Mouse (Mus musculus) spleen, postnatal 10 days (tissue): ENCODE measurements around the gene 4933414I15Rik.

Source experiments
- DNase-seq, 2 experiments: peaks; one replicate each; pipeline ENCODE4 v3.0.0; 2021 to 2022; ENCODE audit warnings: low spot score in 2 of 2

The 4933414I15Rik gene

GRCm38 (mm10) chr11:50943506-50943905, at the start of gene 4933414I15Rik:
TSS of gene 4933414I15Rik (minus strand) at chr11:50943765.
- no peak for DNase-seq

GRCm38 (mm10) chr11:50981667-50982066, 38.1 kb upstream of the 4933414I15Rik start, which contains the start of gene Olfr1377:
TSS of gene Olfr1377 (plus strand) at chr11:50981967.
- DNase-seq = no peak

GRCm38 (mm10) chr11:50977216-50977615, 33.7 kb upstream of the 4933414I15Rik start:
- DNase-seq = no peak

DNA sequence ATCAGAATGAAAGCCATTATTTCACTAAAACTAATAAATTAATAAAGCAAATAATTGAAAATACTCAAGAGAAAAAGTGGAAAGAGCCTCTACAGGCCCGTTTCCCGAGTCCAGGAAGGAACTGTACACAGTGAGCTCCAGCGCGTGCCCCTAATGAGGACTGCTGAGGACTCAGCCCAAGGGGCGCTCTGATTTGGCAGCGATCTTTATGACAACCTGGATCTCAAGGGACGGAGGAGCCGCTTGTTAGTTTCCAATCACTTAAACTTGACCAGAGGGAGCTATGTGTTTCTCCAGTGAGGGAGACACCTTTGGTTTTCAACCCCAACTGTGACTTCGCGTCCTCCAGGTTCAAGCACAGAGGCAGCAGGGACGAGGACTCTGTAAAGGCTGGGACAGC, 22.7 kb upstream of the 4933414I15Rik start, which contains the start of gene Olfr1378:
Gene Olfr1378 (plus strand): TSS at position 301 of the 400 bp plus-strand sequence.
- no peak for DNase-seq

DNA sequence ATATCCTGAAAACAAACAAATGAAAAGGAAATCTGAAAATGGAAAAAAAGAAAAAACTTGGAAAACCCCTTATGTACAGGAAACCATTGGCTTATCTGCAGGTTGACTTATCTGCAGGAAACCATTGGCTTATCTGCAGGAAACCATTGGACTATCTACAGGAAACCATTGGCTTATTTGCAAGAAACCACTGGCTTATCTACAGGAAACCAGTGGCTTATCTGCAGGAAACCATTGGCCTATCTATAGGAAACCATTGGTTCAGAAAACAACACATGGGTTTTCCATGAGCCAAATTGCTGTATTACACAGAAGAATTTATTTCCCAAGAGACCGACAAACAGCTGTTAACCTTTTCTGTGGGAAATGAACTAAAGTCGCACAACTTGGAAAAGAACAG, 21.3 kb upstream of the 4933414I15Rik start:
- no peak for DNase-seq

DNA sequence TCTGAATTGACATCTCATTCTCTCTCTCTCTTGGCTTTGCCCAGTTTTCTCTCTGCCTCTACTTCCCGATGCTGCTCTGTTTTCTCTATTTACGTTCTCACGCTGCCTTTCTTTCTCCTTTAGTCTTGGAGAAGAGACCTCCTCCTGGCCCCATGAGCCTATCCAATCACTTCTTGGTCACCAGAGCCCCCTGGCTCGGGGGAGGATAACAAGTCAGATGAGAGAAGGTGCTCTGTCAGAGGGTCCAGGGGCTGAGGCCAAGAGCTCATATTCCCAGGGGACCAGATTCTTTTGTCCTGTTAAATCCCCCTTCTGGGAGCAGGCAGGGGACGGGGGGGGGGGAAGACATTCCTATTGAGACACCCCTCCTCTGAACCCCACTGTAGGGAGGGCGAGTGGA, 10.1 kb upstream of the 4933414I15Rik start, which contains the start of gene Prop1:
Gene Prop1 (minus strand): TSS at position 101 of the 400 bp plus-strand sequence.
- no peak for DNase-seq

DNA sequence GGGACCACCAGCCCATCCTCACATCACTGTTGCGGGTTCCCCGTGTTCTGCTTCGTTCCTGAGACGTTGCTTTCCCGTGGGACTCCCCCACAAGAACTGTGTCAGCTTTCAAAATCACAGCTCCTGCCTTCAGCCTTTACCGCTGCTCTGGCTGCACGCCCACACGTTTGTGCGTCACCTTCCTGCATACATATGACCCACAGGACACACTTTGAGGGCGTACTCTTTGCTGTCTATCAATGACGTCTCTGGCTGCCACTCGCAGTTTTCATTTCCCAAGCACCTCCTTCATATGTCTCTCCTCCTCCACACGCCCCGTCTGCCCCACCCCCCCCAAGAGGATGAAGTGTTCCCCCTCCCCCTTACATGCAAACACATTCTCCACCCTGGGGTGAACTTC, 8.7 kb upstream of the 4933414I15Rik start:
- DNase-seq = no peak

DNA sequence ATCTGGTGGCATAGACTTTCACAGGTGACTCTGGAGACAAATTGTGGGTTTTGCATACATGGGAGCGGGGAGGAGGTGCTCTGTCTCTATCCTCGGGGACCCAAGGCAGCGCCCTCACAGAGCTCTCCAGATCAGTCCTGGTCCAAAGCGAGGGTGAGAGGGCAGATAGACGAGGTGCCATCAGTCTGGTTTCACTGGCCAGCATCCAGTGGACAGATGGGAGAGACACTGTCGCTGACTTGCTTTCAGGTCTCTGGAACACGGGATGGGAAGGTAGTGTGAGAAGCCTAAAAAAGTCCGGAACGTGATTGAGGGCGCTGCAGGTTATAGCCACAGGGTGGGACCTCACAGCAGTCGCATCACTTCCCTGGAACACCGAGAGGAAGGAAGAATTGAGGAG, 1.2 kb downstream of the 4933414I15Rik start:
- no peak for DNase-seq

DNA sequence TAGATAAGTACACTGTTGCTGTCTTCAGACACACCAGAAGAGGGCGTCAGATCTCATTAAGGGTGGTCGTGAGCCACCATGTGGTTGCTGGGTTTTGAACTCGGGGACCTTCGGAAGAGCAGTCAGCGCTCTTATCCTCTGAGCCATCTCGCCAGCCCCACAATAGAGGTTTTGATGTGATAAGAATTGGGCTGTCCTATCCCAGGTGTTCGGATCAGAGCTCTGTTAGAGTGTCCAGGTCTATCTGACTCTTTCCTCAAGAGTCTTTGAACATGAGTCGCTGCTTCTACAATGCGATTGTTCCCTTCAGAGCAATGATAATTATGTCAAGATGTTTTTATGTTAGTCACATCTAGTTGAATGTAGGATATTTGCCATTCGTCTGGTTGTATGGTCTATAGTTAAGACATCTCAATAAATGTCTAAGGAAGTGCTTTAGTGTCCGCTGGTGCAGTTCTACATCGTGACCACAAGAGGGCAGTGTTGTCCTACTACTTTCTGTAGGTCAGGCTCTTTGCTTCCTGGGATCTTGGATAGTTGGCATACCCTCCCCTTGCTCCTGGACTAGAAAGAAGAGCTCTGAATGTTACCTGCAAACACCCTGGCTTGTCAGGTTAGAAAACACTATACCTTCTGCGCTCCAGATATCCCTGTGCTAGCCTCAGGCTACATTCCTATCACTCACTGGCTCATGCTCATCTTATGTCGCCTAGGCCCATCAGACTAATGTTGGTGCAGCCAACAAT, 3.8 kb downstream of the 4933414I15Rik start:
- no peak for DNase-seq

DNA sequence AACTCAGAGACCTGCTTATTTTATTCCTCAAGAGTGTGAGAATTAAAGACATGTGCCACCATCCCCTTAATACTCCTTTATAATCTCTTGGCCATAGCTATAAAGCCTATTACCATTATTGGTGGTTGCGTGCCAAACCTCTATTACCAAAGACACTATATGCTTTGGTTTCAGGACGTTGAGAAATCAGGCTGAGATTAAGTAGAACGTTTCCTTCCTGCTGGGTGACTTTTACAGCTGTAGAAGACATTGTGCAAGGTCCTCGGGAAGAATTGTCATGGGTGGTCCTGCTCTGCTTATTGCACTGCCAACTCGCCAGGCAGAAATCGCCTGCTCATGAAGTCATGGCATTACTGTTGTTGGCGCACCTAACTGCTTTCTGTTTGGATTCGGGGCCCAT, 5.1 kb downstream of the 4933414I15Rik start:
- no peak for DNase-seq

GRCm38 (mm10) chr11:50932040-50932439, 11.5 kb downstream of the 4933414I15Rik start:
- DNase-seq = no peak

GRCm38 (mm10) chr11:50931451-50931866, 12.1 kb downstream of the 4933414I15Rik start, which contains the start of gene Zfp354b:
TSS of gene Zfp354b (minus strand) at chr11:50931633.
- DNase-seq = peak; percentile 7 to 63

GRCm38 (mm10) chr11:50931021-50931420, 12.5 kb downstream of the 4933414I15Rik start:
- DNase-seq = no peak

GRCm38 (mm10) chr11:50930469-50931014, 13.0 kb downstream of the 4933414I15Rik start:
- DNase-seq = no peak

DNA sequence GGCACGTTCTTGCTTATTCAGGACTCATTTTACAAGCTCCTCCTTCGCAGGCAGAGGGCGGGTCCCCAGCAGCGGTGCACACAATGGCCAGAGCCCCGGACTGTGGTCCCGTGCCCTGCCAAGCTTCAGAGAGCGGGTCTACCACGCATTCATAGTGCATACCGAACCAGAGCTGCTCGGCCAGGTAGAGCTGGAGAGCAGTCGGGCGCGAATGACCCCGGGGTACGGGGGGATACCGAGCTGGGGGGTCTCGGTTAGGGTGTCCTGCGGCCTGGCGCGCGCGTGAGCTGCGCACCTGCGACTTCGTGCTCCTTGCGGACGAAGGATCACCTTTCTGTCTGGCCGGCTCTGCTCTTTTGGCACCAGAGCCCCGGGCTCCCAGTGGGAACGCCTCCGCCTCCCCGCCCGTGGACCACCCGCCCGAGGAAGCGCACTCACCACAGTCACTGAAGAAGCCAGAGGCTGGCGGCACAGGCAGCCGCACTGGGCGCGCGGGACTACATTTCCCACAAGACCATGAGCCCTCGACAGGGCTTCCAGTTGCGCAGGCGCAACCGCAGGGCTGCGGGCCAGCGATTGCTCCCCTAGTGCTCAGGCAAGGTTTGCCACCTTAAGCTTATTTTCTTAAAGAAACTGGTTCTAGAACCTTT, 27.8 kb downstream of the 4933414I15Rik start, which contains the start of gene Zfp2:
Gene Zfp2 (minus strand): TSS at position 495 of the 650 bp plus-strand sequence.
- peak; percentile 41 to 85 for DNase-seq

DNA sequence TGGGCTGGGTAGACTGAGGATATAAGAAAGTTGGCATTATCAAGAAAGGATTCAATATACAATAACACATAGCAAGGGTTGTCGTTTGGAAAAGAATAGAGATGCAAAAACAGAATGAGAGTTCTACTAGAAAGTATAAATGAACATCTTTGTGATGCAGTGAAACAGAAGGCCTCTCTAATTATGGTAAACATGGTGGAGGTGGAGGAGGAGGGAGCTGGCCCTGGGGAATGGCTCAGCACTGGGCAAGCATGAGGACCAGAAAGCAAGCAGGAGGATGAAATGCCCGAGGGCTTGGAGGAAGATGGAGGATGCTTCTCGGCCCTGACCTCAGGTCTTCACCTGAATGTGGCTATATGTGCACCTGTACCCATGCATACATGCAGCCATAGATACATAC, 29.1 kb downstream of the 4933414I15Rik start:
- DNase-seq = no peak

DNA sequence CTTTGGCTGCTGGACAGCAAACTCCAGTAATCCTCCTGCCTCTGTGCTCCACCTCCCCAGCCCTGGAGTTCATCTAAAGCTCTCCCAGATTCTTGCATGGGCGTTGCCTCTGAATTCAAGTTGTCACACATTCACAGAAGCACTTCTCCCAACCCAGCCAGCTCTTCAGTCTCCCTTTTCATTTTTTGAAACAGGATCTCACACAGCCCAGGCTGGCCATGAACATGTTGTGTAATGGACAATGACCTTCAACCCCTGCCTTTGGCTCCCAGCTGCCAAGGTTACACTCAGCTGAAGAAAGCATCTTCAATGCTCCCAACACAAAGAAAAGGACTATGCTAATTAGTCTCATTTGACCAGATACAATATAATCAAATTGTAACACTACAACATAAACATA, 30.3 kb downstream of the 4933414I15Rik start:
- DNase-seq = no peak

GRCm38 (mm10) chr11:50908136-50908535, 35.4 kb downstream of the 4933414I15Rik start:
- no peak for DNase-seq

- DNase-seq = no peak
Measured at GRCm38 (mm10) chr11:50897359-50897758, 46.2 kb downstream of the 4933414I15Rik start.

DNA sequence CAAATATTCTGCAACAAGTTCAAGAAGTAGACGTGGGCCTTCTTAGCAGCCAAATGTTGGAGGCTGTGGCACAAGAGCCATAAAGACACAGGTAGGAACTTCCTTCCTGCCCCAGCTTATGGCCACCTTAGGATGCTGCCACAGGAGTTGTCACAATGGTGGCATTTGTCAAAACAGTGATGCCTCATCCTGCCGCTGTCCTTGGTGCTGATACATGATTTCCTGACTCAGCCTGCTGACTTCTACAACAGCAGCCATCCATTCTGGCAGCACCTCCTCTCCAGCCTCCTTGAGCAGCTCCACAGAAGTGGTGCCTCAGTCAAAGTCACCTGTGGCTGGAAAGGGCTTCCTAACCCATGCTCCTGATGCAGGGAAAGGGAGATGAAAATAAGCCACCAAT, 51.1 kb downstream of the 4933414I15Rik start:
- DNase-seq = peak in 1 of 2 experiments; percentile 41
